Mouse (Mus musculus): Measurements from ENCODE around the gene Lmx1b. TPM values are rescaled to one million over a fixed set of nuclear protein-coding genes. Genes with fewer than 3 reads are reported as not detected.
A peak's percentile ranks its signal among the peaks of the same experiment; 100 is the strongest.

Gene Lmx1b
- polyA plus RNA-seq, 1 experiment from 2014 or later = 9.3 TPM

GRCm38 (mm10) chr2:33542696-33543428 is 97.4 kb downstream of the Lmx1b start:
- in situ Hi-C loops (cut with MboI; ENCODE audit: low pct_unique_long_range_greater_than_20kb) = no loop called here
- ChIA-PET CTCF (interaction anchor here (0.6 to 3.6 kb wide), 7 partner anchors 13 to 91 kb away, joined by 3 to 18 read pairs (median 3); no protein-coding TSS in a partner anchor), POLR2A (no interaction called here)
- H3K27me3 ChIP-seq = no peaks in the 10 kb centered on the region
- ATAC-seq = no peak
- peak; percentile 81 for TF ChIP-seq CTCF (IDR thresholded peaks at IDR 0.05)
- no peak for DNase-seq (ENCODE audit: low read depth, low spot score)

GRCm38 (mm10) chr2:33525274-33526055 is 114.8 kb downstream of the Lmx1b start:
- no peaks in the 10 kb centered on the region for H3K27me3 ChIP-seq
- TF ChIP-seq CTCF (IDR thresholded peaks at IDR 0.05) = no peak
- in situ Hi-C loops (cut with MboI; ENCODE audit: low pct_unique_long_range_greater_than_20kb) = no loop called here
- POLR2A ChIA-PET = no interaction called here
- no peak for DNase-seq (ENCODE audit: low read depth, low spot score)
- CTCF ChIA-PET = no interaction called here
- ATAC-seq = no peak

GRCm38 (mm10) chr2:33515856-33516255 is 124.5 kb downstream of the Lmx1b start:
- H3K27me3 ChIP-seq = no peaks in the 10 kb centered on the region
- no peak for TF ChIP-seq CTCF (IDR thresholded peaks at IDR 0.05)
- POLR2A ChIA-PET = no interaction called here
- CTCF ChIA-PET = no interaction called here
- in situ Hi-C loops (cut with MboI; ENCODE audit: low pct_unique_long_range_greater_than_20kb) = no loop called here
- no peak for ATAC-seq
- DNase-seq (ENCODE audit: low read depth, low spot score) = no peak

- ChIA-PET CTCF (no interaction called here), POLR2A (no interaction called here)
- DNase-seq (ENCODE audit: low read depth, low spot score) (no peak), ATAC-seq (no peak)
- no peaks in the 10 kb centered on the region for H3K27me3 ChIP-seq
- in situ Hi-C loops (cut with MboI; ENCODE audit: low pct_unique_long_range_greater_than_20kb) = no loop called here
- TF ChIP-seq CTCF (IDR thresholded peaks at IDR 0.05) = no peak
Measured at GRCm38 (mm10) chr2:33515431-33515830, 124.9 kb downstream of the Lmx1b start.

Other genes starting within 250 kb of the Lmx1b start
- 4.8 TPM for gene Zbtb34, start 209.2 kb downstream of the Lmx1b start, polyA plus RNA-seq (2021)
- 26.9 TPM for gene Zbtb43, start 172.0 kb downstream of the Lmx1b start, polyA plus RNA-seq (2021)
- 45.8 TPM for gene Mvb12b, start 247.4 kb upstream of the Lmx1b start, polyA plus RNA-seq (2021)

All from Patski (cell line).